Mouse (Mus musculus): ENCODE results near the gene Anks1b. TPM values are rescaled to one million over a fixed set of nuclear protein-coding genes. Genes with fewer than 3 reads are reported as not detected.

The Anks1b gene
- polyA plus RNA-seq, 1 experiment from 2014 or later: 2.9 TPM

DNA sequence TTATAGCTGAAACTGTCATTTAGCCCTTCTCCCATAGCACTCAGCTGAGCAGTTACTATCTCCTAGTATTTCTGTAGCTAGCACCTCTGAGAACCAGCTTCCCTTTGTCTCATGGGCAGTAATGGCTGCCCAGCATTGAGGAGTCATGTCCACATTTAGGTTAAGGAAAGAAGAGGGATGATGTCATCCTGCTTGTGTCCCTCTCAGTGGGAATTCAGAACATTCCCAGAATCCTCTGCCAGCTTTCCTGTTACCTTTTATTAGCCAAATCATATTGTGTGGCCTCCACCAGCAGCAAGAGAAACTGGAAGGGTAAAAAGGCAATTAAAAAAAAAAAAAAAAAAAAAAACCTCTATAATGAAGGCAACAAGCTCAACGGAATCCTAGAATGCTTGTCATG lies 851.6 kb downstream of the Anks1b start:
- peaks cover 15% of the 10 kb centered on the region for H3K27me3 ChIP-seq
- H3K9ac ChIP-seq: no peak overlapping the region
- H3K36me3 ChIP-seq: no peaks in the 10 kb centered on the region
- H3K27ac ChIP-seq: no peak overlapping the region
- H3K4me3 ChIP-seq: no peak overlapping the region
- no peak for ATAC-seq (ENCODE audit: insufficient number of reproducible peaks, low FRiP score, low TSS enrichment, low read depth)
- WGBS: 65% methylated on average over 1 of the region's 1 CpGs
- peaks cover 4% of the 10 kb centered on the region for H3K4me1 ChIP-seq
- H3K4me2 ChIP-seq: no peak overlapping the region
- no peaks in the 10 kb centered on the region for H3K9me3 ChIP-seq

DNA sequence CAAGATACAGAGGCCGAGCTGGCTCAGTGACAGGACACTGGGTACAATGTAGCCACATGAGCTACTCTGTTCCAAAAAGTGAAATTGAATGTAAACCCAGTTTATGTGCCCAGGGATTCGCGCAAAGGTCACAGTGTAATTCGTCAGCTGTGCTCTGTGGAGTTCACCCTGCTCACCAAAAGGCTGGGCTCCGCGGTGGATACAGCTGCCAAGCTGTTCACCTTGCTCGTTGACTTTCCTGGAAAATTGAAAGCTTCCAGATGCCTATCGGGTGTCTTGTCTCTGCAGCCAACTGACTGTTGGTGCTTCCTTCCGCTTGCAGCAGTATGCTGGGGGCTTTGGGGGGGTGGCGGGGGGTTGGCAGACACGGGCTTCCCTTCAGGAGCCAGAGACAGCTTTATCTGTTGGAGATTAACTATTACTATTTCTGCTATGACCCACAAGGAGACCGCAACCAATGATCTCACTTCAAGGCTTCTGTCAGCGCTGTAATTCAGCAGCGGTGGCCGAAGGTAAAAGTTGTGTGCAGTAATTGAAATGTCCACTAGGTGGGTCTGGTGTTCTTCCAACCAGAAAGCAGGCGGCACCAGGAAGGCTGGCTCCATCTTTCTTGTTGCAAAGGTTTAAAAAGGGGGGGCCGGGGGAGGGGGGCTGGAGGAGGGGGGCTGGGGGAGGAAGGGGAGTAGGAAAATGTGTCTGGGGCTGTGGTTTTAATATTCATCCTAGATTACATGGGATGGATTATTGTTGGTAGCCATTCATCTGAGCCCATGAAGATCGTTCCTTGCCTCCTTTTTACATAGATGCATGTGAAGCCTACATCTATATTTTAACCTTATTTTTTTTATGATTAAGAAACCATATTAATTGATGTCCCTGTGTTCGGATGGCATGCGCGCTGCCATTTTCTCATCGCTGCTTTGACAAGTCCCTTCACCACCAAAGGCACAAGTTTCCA lies 855.4 kb downstream of the Anks1b start:
- H3K9ac ChIP-seq: no peak overlapping the region
- H3K27me3 ChIP-seq: peaks cover 15% of the 10 kb centered on the region
- WGBS: 21% methylated on average over 22 of the region's 22 CpGs

DNA sequence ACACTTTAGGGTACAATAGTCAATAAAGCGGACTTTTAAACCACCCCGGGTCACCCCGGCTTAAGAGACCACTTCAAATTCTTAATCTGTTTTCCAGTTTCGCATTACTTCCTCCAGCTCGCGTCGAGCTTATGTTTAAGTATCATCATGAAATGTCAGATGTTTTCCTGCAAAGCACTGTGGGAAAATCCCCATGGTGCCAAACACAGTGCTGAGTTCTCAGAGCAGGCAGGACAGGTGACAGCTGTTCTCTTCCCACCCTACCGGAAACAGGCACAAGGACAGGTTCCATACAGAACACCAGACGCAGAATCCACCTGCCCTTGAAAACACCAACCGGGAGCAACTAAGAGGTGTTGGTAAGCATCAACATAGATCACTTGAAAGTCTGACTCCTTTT lies 856.2 kb downstream of the Anks1b start:
- ATAC-seq (ENCODE audit: insufficient number of reproducible peaks, low FRiP score, low TSS enrichment, low read depth): no peak
- Histone ChIP-seq H3K4me1 (peaks cover 4% of the 10 kb centered on the region), H3K9me3 (no peaks in the 10 kb centered on the region), H3K9ac (no peak overlapping the region), H3K36me3 (no peaks in the 10 kb centered on the region), H3K27ac (no peak overlapping the region), H3K4me3 (no peak overlapping the region), H3K4me2 (no peak overlapping the region), H3K27me3 (peaks cover 15% of the 10 kb centered on the region)
- 48% methylated on average over 10 of the region's 10 CpGs for WGBS

More for the DNA sequence above, 855.4 kb downstream of the Anks1b start:
- peak overlapping the region; percentile 47 for H3K4me2 ChIP-seq
- H3K27ac ChIP-seq: no peak overlapping the region
- ATAC-seq (ENCODE audit: insufficient number of reproducible peaks, low FRiP score, low TSS enrichment, low read depth): no peak
- no peaks in the 10 kb centered on the region for H3K9me3 ChIP-seq
- H3K36me3 ChIP-seq: no peaks in the 10 kb centered on the region
- peaks cover 4% of the 10 kb centered on the region for H3K4me1 ChIP-seq
- peak overlapping the region; percentile 29 for H3K4me3 ChIP-seq

DNA sequence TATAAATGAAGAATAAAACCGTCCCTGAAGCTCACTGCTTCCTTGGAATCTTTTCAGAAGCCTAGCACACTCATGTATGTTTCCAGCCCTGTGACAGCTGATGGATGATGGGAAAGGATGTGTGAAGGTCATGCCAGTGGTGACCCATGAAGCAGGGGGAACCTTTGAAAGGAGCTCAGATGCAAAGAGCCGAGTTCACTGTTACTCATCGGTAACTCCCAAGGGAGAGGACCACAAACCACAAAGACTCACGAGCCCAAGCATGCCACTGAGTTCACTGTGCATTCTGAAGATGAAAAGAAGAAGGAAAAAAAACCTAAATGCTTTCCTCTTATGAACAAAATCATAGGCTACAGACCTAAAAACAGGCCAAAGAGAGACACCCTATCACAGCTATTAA lies 859.5 kb downstream of the Anks1b start:
- Histone ChIP-seq H3K4me3 (no peak overlapping the region), H3K27ac (no peak overlapping the region), H3K4me1 (peaks cover 4% of the 10 kb centered on the region), H3K9ac (no peak overlapping the region), H3K27me3 (peaks cover 8% of the 10 kb centered on the region), H3K9me3 (no peaks in the 10 kb centered on the region), H3K4me2 (no peak overlapping the region), H3K36me3 (no peaks in the 10 kb centered on the region)
- no peak for ATAC-seq (ENCODE audit: insufficient number of reproducible peaks, low FRiP score, low TSS enrichment, low read depth)
- 75% methylated on average over 4 of the region's 4 CpGs for WGBS

DNA sequence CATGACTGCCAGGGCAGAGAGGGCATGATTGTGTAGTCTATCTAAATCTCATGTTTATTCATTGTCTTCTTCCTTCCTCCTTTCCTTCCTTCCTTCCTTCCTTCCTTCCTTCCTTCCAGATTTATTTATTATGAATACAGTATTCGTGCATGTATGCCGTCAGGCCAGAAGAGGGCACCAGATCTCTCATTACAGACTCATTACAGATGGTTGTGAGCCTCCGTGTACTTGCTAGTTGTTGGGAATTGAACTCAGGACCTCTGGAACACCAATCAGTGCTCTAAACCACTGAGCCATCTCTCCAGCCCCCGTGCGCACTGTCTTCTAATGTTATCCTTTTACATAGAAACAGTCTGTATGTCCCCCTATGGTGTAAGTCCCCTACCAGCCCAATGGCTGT lies 860.3 kb downstream of the Anks1b start:
- Histone ChIP-seq H3K4me2 (no peak overlapping the region), H3K9ac (no peak overlapping the region), H3K27me3 (peaks cover under 1% of the 10 kb centered on the region; the same call in 1 of the 2 replicates), H3K36me3 (no peaks in the 10 kb centered on the region), H3K4me3 (no peak overlapping the region), H3K9me3 (no peaks in the 10 kb centered on the region), H3K4me1 (peaks cover under 1% of the 10 kb centered on the region; the same call in 1 of the 2 replicates), H3K27ac (no peak overlapping the region)
- ATAC-seq (ENCODE audit: insufficient number of reproducible peaks, low FRiP score, low TSS enrichment, low read depth): no peak
- 24% methylated on average over 5 of the region's 5 CpGs for WGBS

DNA sequence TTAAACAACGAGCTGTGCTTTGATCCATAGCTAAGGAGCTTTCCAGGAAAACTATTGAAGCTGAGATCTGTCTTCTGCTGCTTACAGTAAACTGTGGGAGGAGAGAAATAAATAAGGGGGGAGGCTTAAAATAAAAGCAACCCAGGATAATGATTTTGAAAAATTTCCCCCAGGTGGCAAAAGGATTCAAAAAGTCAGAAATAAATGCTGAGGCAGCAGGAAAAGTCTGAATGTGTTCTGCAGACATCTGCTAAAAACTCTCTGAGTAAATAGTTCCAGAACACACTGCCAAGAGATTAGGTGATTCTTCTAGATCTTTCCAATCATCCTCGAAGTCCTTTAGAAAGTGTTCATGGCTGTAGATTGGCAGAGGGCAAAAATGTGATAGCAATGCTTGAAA lies 865.2 kb downstream of the Anks1b start:
- WGBS: 60% methylated on average over 2 of the region's 2 CpGs
- no peak overlapping the region for H3K27ac ChIP-seq
- no peaks in the 10 kb centered on the region for H3K27me3 ChIP-seq
- no peaks in the 10 kb centered on the region for H3K36me3 ChIP-seq
- no peak overlapping the region for H3K4me2 ChIP-seq
- H3K9me3 ChIP-seq: no peaks in the 10 kb centered on the region
- H3K9ac ChIP-seq: no peak overlapping the region
- H3K4me1 ChIP-seq: no peaks in the 10 kb centered on the region
- no peak for ATAC-seq (ENCODE audit: insufficient number of reproducible peaks, low FRiP score, low TSS enrichment, low read depth)
- no peak overlapping the region for H3K4me3 ChIP-seq

DNA sequence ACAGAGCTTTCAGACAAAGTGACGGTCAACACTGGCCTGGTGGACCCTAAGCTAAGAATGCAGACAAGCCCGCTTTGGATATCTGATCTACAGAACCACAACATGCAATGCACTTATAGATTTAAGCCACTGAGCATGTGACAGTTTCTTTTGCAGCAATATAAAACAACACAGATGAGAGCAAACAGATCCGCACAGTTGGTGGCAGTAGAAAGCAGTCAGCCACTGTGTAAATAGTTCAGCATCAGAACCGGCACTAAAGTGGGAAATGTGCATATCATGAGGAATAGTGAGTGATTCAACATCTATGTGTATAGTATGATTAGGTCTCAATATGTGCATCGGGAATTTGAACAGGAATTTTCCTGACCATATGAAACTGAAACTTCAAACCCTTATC lies 867.6 kb downstream of the Anks1b start:
- H3K4me2 ChIP-seq: no peak overlapping the region
- WGBS: 85% methylated on average over 5 of the region's 5 CpGs
- no peak overlapping the region for H3K9ac ChIP-seq
- no peaks in the 10 kb centered on the region for H3K27me3 ChIP-seq
- H3K4me1 ChIP-seq: no peaks in the 10 kb centered on the region
- no peak overlapping the region for H3K27ac ChIP-seq
- H3K9me3 ChIP-seq: no peaks in the 10 kb centered on the region
- no peak for ATAC-seq (ENCODE audit: insufficient number of reproducible peaks, low FRiP score, low TSS enrichment, low read depth)
- H3K4me3 ChIP-seq: no peak overlapping the region
- no peaks in the 10 kb centered on the region for H3K36me3 ChIP-seq

DNA sequence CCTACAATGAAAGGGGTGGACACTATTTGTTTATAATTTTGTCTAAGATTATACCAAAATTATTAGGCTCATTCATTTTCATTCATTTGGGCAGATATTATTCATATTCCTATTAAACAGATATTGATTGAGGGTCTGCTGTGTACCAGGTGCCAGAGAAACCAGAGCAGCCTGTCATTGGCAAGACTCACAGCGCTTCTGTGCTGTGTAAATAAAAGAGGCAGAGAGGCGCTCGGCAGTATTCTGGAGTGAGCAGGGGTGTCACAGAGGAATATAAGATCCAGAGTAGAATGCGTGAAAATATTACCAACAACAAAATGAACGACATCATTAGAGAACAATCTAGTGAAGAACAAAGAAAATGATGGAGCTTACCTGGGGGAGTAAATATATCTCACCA lies 878.6 kb downstream of the Anks1b start:
- Histone ChIP-seq H3K9ac (no peak overlapping the region), H3K4me3 (no peak overlapping the region), H3K36me3 (no peaks in the 10 kb centered on the region), H3K9me3 (no peaks in the 10 kb centered on the region), H3K4me1 (0 out of 2 replicates have a peak, but pooled peaks cover 3% of the 10 kb centered on the region), H3K27me3 (no peaks in the 10 kb centered on the region), H3K27ac (no peak overlapping the region), H3K4me2 (no peak overlapping the region)
- WGBS: 75% methylated on average over 5 of the region's 5 CpGs
- ATAC-seq (ENCODE audit: insufficient number of reproducible peaks, low FRiP score, low TSS enrichment, low read depth): no peak

DNA sequence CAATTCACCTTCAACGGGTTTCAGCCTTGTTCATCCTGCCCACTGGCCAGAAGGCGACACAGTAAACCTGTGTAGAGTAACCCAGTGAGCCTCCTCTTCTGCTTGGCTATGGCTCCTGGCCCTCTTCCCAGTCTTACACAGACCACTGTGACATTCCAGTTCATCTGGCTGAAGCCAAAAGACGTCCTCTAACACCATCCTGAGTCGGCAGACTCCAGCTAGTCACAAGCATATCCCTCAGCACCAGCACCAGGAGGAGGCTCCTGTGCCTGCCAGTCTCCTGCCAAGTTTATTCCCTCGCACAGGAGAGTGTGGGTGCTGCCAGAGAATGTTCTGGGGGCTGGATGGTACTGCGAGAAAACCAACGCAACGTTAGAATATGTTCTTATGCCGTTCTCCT lies 879.8 kb downstream of the Anks1b start:
- no peaks in the 10 kb centered on the region for H3K36me3 ChIP-seq
- 0 out of 2 replicates have a peak, but pooled peaks cover 3% of the 10 kb centered on the region for H3K4me1 ChIP-seq
- H3K4me3 ChIP-seq: no peak overlapping the region
- ATAC-seq (ENCODE audit: insufficient number of reproducible peaks, low FRiP score, low TSS enrichment, low read depth): no peak
- H3K4me2 ChIP-seq: no peak overlapping the region
- H3K9me3 ChIP-seq: no peaks in the 10 kb centered on the region
- WGBS: 60% methylated on average over 9 of the region's 9 CpGs
- H3K9ac ChIP-seq: no peak overlapping the region
- H3K27ac ChIP-seq: no peak overlapping the region
- no peaks in the 10 kb centered on the region for H3K27me3 ChIP-seq

DNA sequence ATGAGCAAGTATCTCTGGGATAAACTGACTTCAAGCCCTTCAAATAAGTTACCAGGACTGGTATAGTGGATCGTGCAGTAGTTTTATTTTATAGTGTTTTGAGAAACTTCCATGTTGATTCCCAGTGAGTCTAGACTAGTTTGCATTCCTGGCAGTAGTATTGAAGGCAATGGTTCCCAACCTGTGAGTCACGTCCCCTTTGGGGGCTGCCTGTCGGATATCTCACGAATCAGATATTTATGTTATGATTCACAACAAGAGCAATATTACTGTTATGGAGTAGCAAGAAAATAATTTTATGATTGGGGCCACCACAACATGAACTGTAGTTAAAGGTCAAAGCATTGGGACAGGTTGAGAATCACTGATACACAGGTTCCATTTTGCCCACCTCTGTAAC lies 884.5 kb downstream of the Anks1b start:
- Histone ChIP-seq H3K27ac (no peak overlapping the region), H3K36me3 (no peaks in the 10 kb centered on the region), H3K27me3 (no peaks in the 10 kb centered on the region), H3K4me3 (no peak overlapping the region), H3K9me3 (no peaks in the 10 kb centered on the region), H3K4me2 (no peak overlapping the region), H3K9ac (no peak overlapping the region), H3K4me1 (0 out of 2 replicates have a peak, but pooled peaks cover 3% of the 10 kb centered on the region)
- WGBS: 77% methylated on average over 4 of the region's 4 CpGs
- no peak for ATAC-seq (ENCODE audit: insufficient number of reproducible peaks, low FRiP score, low TSS enrichment, low read depth)

DNA sequence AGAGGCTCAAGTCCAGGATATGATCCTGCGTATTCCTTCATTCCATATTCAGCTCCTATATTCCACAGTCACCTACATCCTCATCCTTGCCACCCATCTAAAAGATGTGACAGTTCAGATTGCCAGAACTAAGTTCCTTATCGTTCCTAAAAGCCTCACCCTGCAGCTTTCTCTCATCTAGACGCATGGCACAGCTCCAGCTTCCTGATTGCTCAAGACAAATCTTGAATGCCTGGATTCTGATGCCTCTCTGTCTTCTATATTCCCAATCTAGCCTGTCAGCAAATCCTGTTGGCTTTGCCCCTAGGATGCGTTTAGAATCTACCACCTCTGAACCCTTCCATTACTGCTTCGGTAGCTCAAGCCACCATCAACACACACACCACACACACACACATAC lies 886.6 kb downstream of the Anks1b start:
- no peaks in the 10 kb centered on the region for H3K4me1 ChIP-seq
- no peak overlapping the region for H3K9ac ChIP-seq
- H3K36me3 ChIP-seq: no peaks in the 10 kb centered on the region
- H3K9me3 ChIP-seq: no peaks in the 10 kb centered on the region
- no peak overlapping the region for H3K4me3 ChIP-seq
- no peaks in the 10 kb centered on the region for H3K27me3 ChIP-seq
- no peak overlapping the region for H3K4me2 ChIP-seq
- no peak overlapping the region for H3K27ac ChIP-seq
- 76% methylated on average over 5 of the region's 5 CpGs for WGBS
- no peak for ATAC-seq (ENCODE audit: insufficient number of reproducible peaks, low FRiP score, low TSS enrichment, low read depth)

DNA sequence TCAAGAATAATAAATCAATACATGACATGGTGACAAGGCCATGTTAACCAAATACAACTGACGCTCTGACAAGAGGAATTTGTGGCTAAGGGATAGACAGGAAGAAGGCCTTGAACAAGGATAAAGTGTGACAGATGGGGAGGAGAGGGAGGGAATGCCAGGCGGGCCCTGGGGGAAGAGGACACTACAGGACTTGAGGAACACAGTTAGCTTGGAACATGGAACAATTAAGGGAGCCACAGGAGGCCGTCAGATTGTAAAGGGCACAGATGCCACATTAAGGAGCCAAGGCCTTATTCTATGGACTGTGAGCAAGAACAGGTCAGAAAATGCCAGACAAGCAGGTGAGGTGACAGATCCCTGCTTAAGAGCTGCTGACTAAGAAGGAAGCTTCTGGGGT lies 893.0 kb downstream of the Anks1b start:
- ATAC-seq (ENCODE audit: insufficient number of reproducible peaks, low FRiP score, low TSS enrichment, low read depth): no peak
- Histone ChIP-seq H3K27ac (no peak overlapping the region), H3K4me3 (no peak overlapping the region), H3K9me3 (no peaks in the 10 kb centered on the region), H3K27me3 (peaks cover 5% of the 10 kb centered on the region; the same call in 1 of the 2 replicates), H3K9ac (no peak overlapping the region), H3K36me3 (no peaks in the 10 kb centered on the region), H3K4me2 (no peak overlapping the region), H3K4me1 (no peaks in the 10 kb centered on the region)
- WGBS: 66% methylated on average over 3 of the region's 3 CpGs
